Mouse (Mus musculus) erythroblast, embryonic 14.5 days (primary cell): ENCODE measurements around the gene Phex.

Experiments used
- GATA1 ChIP-seq: IDR thresholded peaks from 2 replicates; pipeline ENCODE4 v1.6.1; 2012; ENCODE audit warnings: low read length, inconsistent platforms, mixed read lengths
- TAL1 ChIP-seq: IDR thresholded peaks from 3 replicates; pipeline ENCODE4 v1.6.1; 2012; ENCODE audit warnings: low read length, inconsistent platforms, mixed read lengths

DNA sequence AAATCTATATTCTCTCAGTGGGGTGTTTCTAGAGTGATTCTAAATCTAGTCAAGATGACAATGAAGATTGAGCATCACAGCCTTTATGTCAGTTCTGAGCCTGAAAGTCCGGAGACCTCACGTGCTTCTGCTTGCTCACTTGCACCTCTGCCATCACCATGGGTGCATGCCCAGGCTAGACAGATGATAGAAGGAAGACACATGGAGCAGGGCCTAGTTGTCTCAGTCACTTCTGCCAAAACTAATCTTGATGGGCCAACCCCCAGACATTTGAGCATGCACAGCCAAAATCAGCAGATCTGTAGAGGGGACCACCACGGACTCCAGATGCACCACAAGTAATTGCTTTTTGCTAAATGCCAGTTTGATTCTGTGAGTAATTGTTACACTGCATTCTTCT is 85.3 kb downstream of the Phex start:
- TF ChIP-seq GATA1: no peak
- TF ChIP-seq TAL1: no peak
